Mouse (Mus musculus) liver, embryonic 13.5 days (tissue): ENCODE measurements around the gene Nell1. TPM values are rescaled to one million over a fixed set of nuclear protein-coding genes. Genes with fewer than 3 reads are reported as not detected.

ENCODE experiments used
- ATAC-seq: fragments of 200-750 bp; cut with Nextera tagmentation; 2 replicates; pipeline ENCODE4 v1.8.0; 2017; ENCODE audit warnings: low read depth, mild to moderate bottlenecking, moderate number of reproducible peaks, moderate library complexity
- DNase-seq: peaks from one replicate; pipeline ENCODE4 v3.0.0; 2022
- H3K27ac ChIP-seq: fragments of 300-500 bp; sonication (generic); 2 replicates; pipeline ENCODE4 v1.5.1; 2015; ENCODE audit warnings: moderate library complexity, mild to moderate bottlenecking, inconsistent platforms
- H3K27me3 ChIP-seq: fragments of 300-500 bp; sonication (generic); 2 replicates; pipeline ENCODE4 v1.6.1; 2015; ENCODE audit warnings: mild to moderate bottlenecking, inconsistent platforms
- H3K36me3 ChIP-seq: fragments of 300-500 bp; sonication (generic); 2 replicates; pipeline ENCODE4 v1.6.1; 2015; ENCODE audit warnings: mild to moderate bottlenecking, inconsistent platforms
- H3K4me1 ChIP-seq: fragments of 300-500 bp; sonication (generic); replicated peaks from 2 replicates; pipeline ENCODE4 v1.6.1; 2015; ENCODE audit warnings: inconsistent platforms
- H3K4me2 ChIP-seq: fragments of 300-500 bp; sonication (generic); 2 replicates; pipeline ENCODE4 v1.6.1; 2015; ENCODE audit warnings: inconsistent platforms, mild to moderate bottlenecking, moderate library complexity
- H3K4me3 ChIP-seq: fragments of 300-500 bp; sonication (generic); replicated peaks from 2 replicates; pipeline ENCODE4 v1.5.1; 2015; ENCODE audit warnings: mild to moderate bottlenecking, inconsistent platforms
- H3K9ac ChIP-seq: fragments of 300-500 bp; sonication (generic); 2 replicates; pipeline ENCODE4 v1.6.1; 2015; ENCODE audit warnings: mild to moderate bottlenecking, inconsistent platforms
- H3K9me3 ChIP-seq: fragments of 300-500 bp; sonication (generic); replicated peaks from 2 replicates; pipeline ENCODE4 v1.6.1; 2016; ENCODE audit warnings: inconsistent platforms
- WGBS: fragments of 180-500 bp; shearing (Covaris S2); methylation state at CpG from one replicate; pipeline ENCODE4 v1.1.7; 2015; ENCODE audit not compliant: insufficient replicate concordance; 5-methylcytosine and 5-hydroxymethylcytosine counted together
- polyA plus RNA-seq: library from polyadenylated mRNA; unstranded; fragments of >200 nt; fragmentation: Nextera tagmentation; extraction: Ambion mirVana; gene quantifications from 2 replicates; pipeline ENCODE4 v1.2.1, GENCODE M21; 2015

Gene Nell1
- polyA plus RNA-seq, 1 experiment from 2014 or later, result 0.12 TPM

DNA sequence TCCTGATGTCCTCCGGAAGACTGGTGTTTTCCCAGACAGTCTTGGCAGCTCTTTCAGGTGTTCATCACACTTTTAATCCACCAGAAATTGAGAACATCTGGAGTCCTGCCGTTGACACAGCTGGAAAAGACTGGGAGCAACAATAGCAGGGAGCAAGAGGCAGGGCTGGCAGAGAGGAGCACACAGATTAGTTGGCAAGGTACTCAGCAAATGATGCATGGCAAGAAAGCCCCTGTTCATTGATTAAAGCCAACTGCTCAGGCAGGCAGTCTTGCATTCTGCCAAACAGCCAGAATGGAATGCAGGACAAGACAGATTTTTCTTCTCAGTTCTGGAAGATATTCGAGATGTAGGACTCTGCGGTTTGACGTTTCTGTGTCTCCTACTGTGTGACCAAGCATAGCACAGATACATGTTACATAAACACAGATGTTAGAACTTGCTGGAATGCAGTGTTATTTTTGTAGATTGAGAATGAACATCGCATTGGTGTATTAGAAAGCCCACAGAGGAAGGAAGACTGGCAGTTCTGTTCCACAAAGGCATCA lies 925.0 kb downstream of the Nell1 start:
- H3K9ac ChIP-seq, result no peak overlapping the region
- H3K9me3 ChIP-seq, result no peaks in the 10 kb centered on the region
- no peaks in the 10 kb centered on the region for H3K36me3 ChIP-seq
- 58% methylated on average over 6 of the region's 6 CpGs for WGBS
- ATAC-seq (no peak), DNase-seq (no peak)
- H3K4me3 ChIP-seq, result no peak overlapping the region
- H3K27ac ChIP-seq, result no peak overlapping the region
- no peak overlapping the region for H3K4me2 ChIP-seq
- H3K27me3 ChIP-seq, result no peaks in the 10 kb centered on the region
- no peaks in the 10 kb centered on the region for H3K4me1 ChIP-seq

Other genes starting within 250 kb of the Nell1 start
- gene Htatip2, start 215.7 kb upstream of the Nell1 start, polyA plus RNA-seq, result 39.0 and 40.6 TPM in 2 replicates
- gene Prmt3, start 196.5 kb upstream of the Nell1 start, polyA plus RNA-seq, result 32.3 and 36.4 TPM in 2 replicates
- gene Slc6a5, start 64.7 kb upstream of the Nell1 start, polyA plus RNA-seq, result not detected in 2 replicates